Mouse (Mus musculus) MEL (cell line): Measurements from ENCODE around the gene Ptger1. TPM values are rescaled to one million over a fixed set of nuclear protein-coding genes. Genes with fewer than 3 reads are reported as not detected.

ENCODE experiments used
- DNase-seq: peaks from one replicate; pipeline ENCODE4 v3.0.0; 2011; ENCODE audit warnings: low read depth, low spot score
- H3K27ac ChIP-seq: 2 replicates; pipeline ENCODE4 v1.5.1; 2012; ENCODE audit warnings: low read depth, mild to moderate bottlenecking, control low read depth, low read length, moderate library complexity; ENCODE audit not compliant: control insufficient read depth
- H3K27me3 ChIP-seq, 2 experiments: fragments of 150-350 bp in 1 of 2; sonication (generic) in 1 of 2; 2 replicates each; pipeline ENCODE4 v1.6.1; 2012; ENCODE audit warnings: low read length in 2 of 2, mild to moderate bottlenecking in 2 of 2, improper control_type of control experiment in 1 of 2, moderate library complexity in 1 of 2; ENCODE audit not compliant: insufficient read depth in 2 of 2, control insufficient read depth in 1 of 2
- H3K36me3 ChIP-seq, 2 experiments: 2 replicates each; pipeline ENCODE4 v1.6.1; 2012 to 2014; ENCODE audit warnings: low read length in 2 of 2, improper control_type of control experiment in 1 of 2, inconsistent platforms in 1 of 2, mild to moderate bottlenecking in 1 of 2; ENCODE audit not compliant: insufficient read depth in 2 of 2, control insufficient read depth in 1 of 2
- H3K4me1 ChIP-seq, 2 experiments: fragments of 150-350 bp in 1 of 2; sonication (generic) in 1 of 2; 2 replicates each; pipeline ENCODE4 v1.6.1; 2012; ENCODE audit warnings: low read length in 2 of 2, improper control_type of control experiment in 1 of 2, mild to moderate bottlenecking in 1 of 2; ENCODE audit not compliant: insufficient read depth in 2 of 2, control insufficient read depth in 1 of 2
- H3K4me3 ChIP-seq, 2 experiments: fragments of 150-350 bp in 1 of 2; sonication (generic) in 1 of 2; 2 replicates each; pipeline ENCODE4 v1.5.1; 2012; ENCODE audit warnings: low read depth in 2 of 2, low read length in 2 of 2, mild to moderate bottlenecking in 2 of 2, moderate library complexity in 2 of 2, control low read depth in 1 of 2, improper control_type of control experiment in 1 of 2; ENCODE audit not compliant: control insufficient read depth in 1 of 2, insufficient read depth in 1 of 2
- H3K79me2 ChIP-seq: 2 replicates; pipeline ENCODE4 v1.6.1; 2012; ENCODE audit warnings: mild to moderate bottlenecking, low read length, moderate library complexity; ENCODE audit not compliant: control insufficient read depth, poor library complexity, insufficient read depth
- H3K9ac ChIP-seq: 2 replicates; pipeline ENCODE4 v1.6.1; 2012; ENCODE audit warnings: low read depth, mild to moderate bottlenecking, control low read depth, low read length, moderate library complexity; ENCODE audit not compliant: control insufficient read depth, poor library complexity, severe bottlenecking
- H3K9me3 ChIP-seq: fragments of 150-350 bp; sonication (generic); replicated peaks from 2 replicates; pipeline ENCODE4 v1.6.1; 2012; ENCODE audit warnings: mild to moderate bottlenecking, low read length, improper control_type of control experiment, moderate library complexity; ENCODE audit not compliant: insufficient read depth
- CHD1 ChIP-seq: IDR thresholded peaks from 2 replicates; pipeline ENCODE4 v1.6.1; 2012; ENCODE audit warnings: low read depth, mild to moderate bottlenecking, inconsistent platforms, low read length, improper control_type of control experiment
- CHD2 ChIP-seq: IDR thresholded peaks from 2 replicates; pipeline ENCODE4 v1.6.1; 2011; ENCODE audit warnings: low read length, improper control_type of control experiment
- CTCF ChIP-seq, 3 experiments: IDR thresholded peaks in 2 of 3; conservative IDR thresholded peaks in 1 of 3; 2 replicates each; pipeline ENCODE4 v1.5.1; 2011 to 2012; ENCODE audit warnings: low read length in 3 of 3, low read depth in 2 of 3, mild to moderate bottlenecking in 2 of 3, improper control_type of control experiment in 1 of 3, inconsistent platforms in 1 of 3, mixed read lengths in 1 of 3, moderate library complexity in 1 of 3; ENCODE audit not compliant: control insufficient read depth in 1 of 3, insufficient read depth in 1 of 3, poor library complexity in 1 of 3, severe bottlenecking in 1 of 3
- EP300 ChIP-seq, 2 experiments: IDR thresholded peaks; 2 replicates each; pipeline ENCODE4 v1.6.1; 2011; ENCODE audit warnings: improper control_type of control experiment in 2 of 2, low read length in 2 of 2, low read depth in 1 of 2, mild to moderate bottlenecking in 1 of 2
- GABPA ChIP-seq: IDR thresholded peaks from 2 replicates; pipeline ENCODE4 v1.6.1; 2012; ENCODE audit warnings: low read depth, mild to moderate bottlenecking, inconsistent platforms, low read length, improper control_type of control experiment, moderate library complexity
- GATA1 ChIP-seq: IDR thresholded peaks from 2 replicates; pipeline ENCODE4 v1.6.1; 2011; ENCODE audit warnings: low read depth, low read length, improper control_type of control experiment
- JUND ChIP-seq: IDR thresholded peaks from 2 replicates; pipeline ENCODE4 v1.6.1; 2011; ENCODE audit warnings: low read depth, mild to moderate bottlenecking, improper control_type of control experiment, low read length
- MEF2A ChIP-seq: IDR thresholded peaks from 2 replicates; pipeline ENCODE4 v1.6.1; 2014; ENCODE audit warnings: low read depth, mild to moderate bottlenecking, inconsistent platforms, low read length, improper control_type of control experiment; ENCODE audit not compliant: poor library complexity, insufficient replicate concordance, severe bottlenecking; ENCODE audit errors: extremely low read depth
- MXI1 ChIP-seq: IDR thresholded peaks from 2 replicates; pipeline ENCODE4 v1.6.1; 2011; ENCODE audit warnings: mild to moderate bottlenecking, low read depth, low read length, improper control_type of control experiment
- POLR2AphosphoS5 ChIP-seq: IDR thresholded peaks from 2 replicates; pipeline ENCODE4 v1.6.1; 2012; ENCODE audit warnings: low read depth, borderline replicate concordance, mild to moderate bottlenecking, inconsistent platforms, low read length, moderate library complexity, mixed read lengths
- RCOR1 ChIP-seq: IDR thresholded peaks from 2 replicates; pipeline ENCODE4 v1.6.1; 2012; ENCODE audit warnings: low read depth, mild to moderate bottlenecking, inconsistent platforms, low read length, improper control_type of control experiment
- TAL1 ChIP-seq: IDR thresholded peaks from 2 replicates; pipeline ENCODE4 v1.6.1; 2012; ENCODE audit warnings: mild to moderate bottlenecking, inconsistent platforms, low read length, moderate library complexity, mixed read lengths
- USF1 ChIP-seq: IDR thresholded peaks from 2 replicates; pipeline ENCODE4 v1.6.1; 2014; ENCODE audit warnings: low read depth, mild to moderate bottlenecking, inconsistent platforms, low read length, improper control_type of control experiment, moderate library complexity
- USF2 ChIP-seq, 2 experiments: IDR thresholded peaks; 2 replicates each; pipeline ENCODE4 v1.6.1; 2011 to 2012; ENCODE audit warnings: improper control_type of control experiment in 2 of 2, low read length in 2 of 2, borderline replicate concordance in 1 of 2, inconsistent platforms in 1 of 2, low read depth in 1 of 2, mild to moderate bottlenecking in 1 of 2; ENCODE audit not compliant: insufficient read depth in 1 of 2
- ZC3H11A ChIP-seq: IDR thresholded peaks from 2 replicates; pipeline ENCODE4 v1.6.1; 2012; ENCODE audit warnings: low read depth, mild to moderate bottlenecking, inconsistent platforms, low read length, improper control_type of control experiment
- ZKSCAN1 ChIP-seq: IDR thresholded peaks from 2 replicates; pipeline ENCODE4 v1.6.1; 2012; ENCODE audit warnings: low read depth, mild to moderate bottlenecking, inconsistent platforms, low read length, improper control_type of control experiment, moderate library complexity
- polyA plus RNA-seq, 2 experiments: library from polyadenylated mRNA; stranded (reverse) in 1 of 2; unstranded in 1 of 2; fragments of >175 nt in 1 of 2; fragments of >200 nt in 1 of 2; gene quantifications; 2 replicates each; pipeline versions ENCODE4 v1.2.1 to v1.2.4; 2012; ENCODE audit warnings: low replicate concordance in 2 of 2, low read depth in 1 of 2; ENCODE audit not compliant: insufficient read length in 2 of 2, insufficient read depth in 1 of 2, missing spikeins in 1 of 2
- total RNA-seq: library from RNA; depleted of rRNA; stranded (reverse); fragments of 300-350 nt; gene quantifications from 2 replicates; pipeline ENCODE4 v1.2.3, GENCODE M21; 2012

The Ptger1 gene
- total and polyA plus RNA-seq, 3 experiments = 3.1 to 4.0 TPM; not detected in 1

DNA sequence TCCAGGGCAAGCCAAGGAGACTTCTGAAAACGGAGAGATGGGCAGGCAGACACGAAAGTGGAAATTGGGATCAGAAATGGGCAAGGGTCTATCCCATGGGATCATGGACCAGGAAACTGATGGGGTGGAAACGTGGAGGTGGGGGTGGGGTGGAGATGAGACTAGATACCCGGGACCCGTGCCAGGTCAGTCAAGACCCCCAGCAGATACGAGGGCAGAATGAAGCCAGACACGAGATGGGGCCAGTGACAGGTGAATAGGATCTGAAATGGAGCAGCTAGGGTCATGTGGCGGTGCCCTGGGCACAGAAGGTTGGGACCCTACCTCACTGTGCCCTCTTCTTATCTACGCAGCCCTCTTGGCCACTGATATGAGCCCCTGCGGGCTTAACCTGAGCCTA lies 1.0 kb downstream of the Ptger1 start:
- H3K4me1 ChIP-seq = peaks cover 0 to 10% of the 10 kb centered on the region in 2 experiments; a peak in 1 of 4 replicates
- no peaks in the 10 kb centered on the region for H3K27me3 ChIP-seq
- H3K9ac ChIP-seq = no peak overlapping the region
- DNase-seq = no peak
- H3K79me2 ChIP-seq = no peaks in the 10 kb centered on the region
- H3K27ac ChIP-seq = no peak overlapping the region
- H3K9me3 ChIP-seq = no peaks in the 10 kb centered on the region
- no peak overlapping the region for H3K4me3 ChIP-seq
- peaks cover 0 to 4% of the 10 kb centered on the region in 2 experiments; a peak in 2 of 4 replicates for H3K36me3 ChIP-seq
- TF ChIP-seq MXI1 (no peak), ZKSCAN1 (no peak), GATA1 (no peak), POLR2AphosphoS5 (no peak), USF1 (no peak), CHD1 (no peak), MEF2A (no peak), RCOR1 (no peak), ZC3H11A (no peak), CHD2 (no peak), GABPA (no peak)

DNA sequence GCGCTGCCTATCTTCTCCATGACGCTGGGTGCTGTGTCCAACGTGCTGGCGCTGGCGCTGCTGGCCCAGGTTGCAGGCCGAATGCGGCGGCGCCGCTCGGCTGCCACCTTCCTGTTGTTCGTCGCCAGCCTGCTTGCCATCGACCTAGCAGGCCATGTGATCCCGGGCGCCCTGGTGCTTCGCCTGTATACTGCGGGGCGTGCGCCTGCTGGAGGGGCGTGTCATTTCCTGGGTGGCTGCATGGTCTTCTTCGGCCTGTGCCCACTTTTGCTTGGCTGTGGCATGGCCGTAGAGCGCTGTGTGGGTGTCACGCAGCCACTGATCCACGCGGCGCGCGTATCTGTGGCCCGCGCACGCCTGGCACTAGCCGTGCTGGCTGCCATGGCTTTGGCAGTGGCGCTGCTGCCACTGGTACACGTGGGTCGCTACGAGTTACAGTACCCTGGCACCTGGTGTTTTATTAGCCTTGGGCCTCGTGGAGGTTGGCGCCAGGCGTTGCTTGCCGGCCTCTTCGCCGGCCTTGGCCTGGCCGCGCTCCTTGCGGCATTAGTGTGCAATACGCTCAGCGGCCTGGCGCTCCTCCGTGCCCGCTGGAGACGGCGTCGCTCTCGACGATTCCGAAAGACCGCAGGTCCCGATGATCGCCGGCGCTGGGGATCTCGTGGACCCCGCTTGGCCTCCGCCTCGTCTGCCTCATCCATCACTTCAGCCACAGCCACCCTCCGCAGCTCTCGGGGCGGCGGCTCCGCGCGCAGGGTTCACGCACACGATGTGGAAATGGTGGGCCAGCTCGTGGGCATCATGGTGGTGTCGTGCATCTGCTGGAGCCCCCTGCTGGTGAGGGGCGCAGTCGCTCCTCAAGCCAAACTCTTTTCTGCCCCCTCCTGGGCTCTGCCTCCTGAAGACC lies 1.8 kb downstream of the Ptger1 start:
- Histone ChIP-seq H3K4me3 (no peak overlapping the region), H3K9ac (no peak overlapping the region), H3K4me1 (0 out of 4 replicates have a peak, but pooled peaks cover 0 to 6% of the 10 kb centered on the region in 2 experiments)

DNA sequence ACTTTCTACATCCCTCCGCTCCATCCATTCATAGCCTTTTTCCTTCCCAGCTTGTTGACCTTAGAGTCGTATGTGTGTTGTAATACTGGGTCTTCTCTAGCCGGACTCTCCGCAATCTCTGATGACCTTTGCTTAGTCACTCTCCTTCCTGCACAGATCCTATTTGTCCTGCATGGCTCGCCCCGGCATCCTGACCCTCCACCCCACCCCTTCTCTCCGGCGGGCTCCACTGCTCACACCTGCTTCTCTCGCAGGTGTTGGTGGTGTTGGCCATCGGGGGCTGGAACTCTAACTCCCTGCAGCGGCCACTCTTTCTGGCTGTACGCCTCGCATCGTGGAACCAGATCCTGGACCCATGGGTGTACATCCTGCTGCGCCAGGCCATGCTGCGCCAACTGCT lies 2.5 kb downstream of the Ptger1 start:
- DNase-seq = no peak
- Histone ChIP-seq H3K27ac (no peak overlapping the region), H3K4me3 (no peak overlapping the region), H3K4me1 (0 out of 4 replicates have a peak, but pooled peaks cover 0 to 6% of the 10 kb centered on the region in 2 experiments), H3K79me2 (no peaks in the 10 kb centered on the region), H3K36me3 (peaks cover 0 to 4% of the 10 kb centered on the region in 2 experiments; a peak in 2 of 4 replicates)
- TF ChIP-seq EP300 (IDR thresholded peaks at IDR 0.05; ENCODE audit: low read depth in 1 of 2, low read length in 2 of 2) (no peak), JUND (no peak), TAL1 (no peak)
- TF ChIP-seq, all 39 proteins: peak for 0
- no peak overlapping the region for H3K9ac ChIP-seq
- no peaks in the 10 kb centered on the region for H3K9me3 ChIP-seq
- no peaks in the 10 kb centered on the region for H3K27me3 ChIP-seq

More for the DNA sequence above, 1.8 kb downstream of the Ptger1 start:
- DNase-seq = peak; percentile 35
- Histone ChIP-seq H3K79me2 (no peaks in the 10 kb centered on the region), H3K9me3 (no peaks in the 10 kb centered on the region), H3K27me3 (no peaks in the 10 kb centered on the region), H3K27ac (no peak overlapping the region), H3K36me3 (peaks cover 0 to 4% of the 10 kb centered on the region in 2 experiments; a peak in 2 of 4 replicates)
- TF ChIP-seq USF2 (IDR thresholded peaks at IDR 0.05; ENCODE audit: borderline replicate concordance in 1 of 2, insufficient read depth in 1 of 2, low read depth in 1 of 2, low read length in 2 of 2) = no peak
- TF ChIP-seq CTCF (IDR thresholded peaks at IDR 0.05 in 2 of 3, conservative IDR thresholded peaks at IDR 0.05 in 1 of 3; ENCODE audit: control insufficient read depth in 1 of 3, insufficient read depth in 1 of 3, low read depth in 2 of 3, low read length in 3 of 3, poor library complexity in 1 of 3, severe bottlenecking in 1 of 3) = peak; percentile 33 to 72 (median 71); a peak in 5 of 6 replicates
